Mouse (Mus musculus) kidney, adult 8-10 months (tissue): ENCODE measurements around the gene Neurod2.

ENCODE experiments used
- DNase-seq, 2 experiments: peaks; one replicate each; pipeline ENCODE4 v3.0.0; 2022

Neurod2 gene

DNA sequence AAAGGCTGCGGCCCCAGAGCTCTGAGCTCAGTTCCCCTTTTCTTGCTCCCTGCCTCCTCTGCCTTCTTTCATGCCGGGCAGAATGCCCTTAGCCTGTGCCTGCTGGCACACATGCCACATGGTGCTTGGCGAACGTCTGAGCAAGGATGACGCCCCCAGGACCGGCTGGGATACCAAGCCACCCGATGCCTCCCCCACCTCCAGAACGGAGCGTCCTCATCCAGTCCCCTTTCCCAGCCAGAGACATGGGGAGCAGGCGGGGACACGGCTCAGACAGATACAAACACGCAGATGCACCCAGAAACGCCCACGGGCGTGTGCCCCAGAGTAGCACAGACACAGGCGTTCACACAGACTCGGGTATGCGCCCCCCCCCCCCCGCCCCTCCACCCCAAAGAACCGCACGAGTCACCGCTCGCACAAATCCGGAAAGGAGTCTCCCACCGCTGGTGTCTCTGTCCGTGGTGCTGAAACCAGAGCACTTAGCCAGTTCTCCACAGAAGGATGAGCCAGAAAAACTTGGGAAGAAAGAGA lies 15.6 kb downstream of the Neurod2 start:
- peak in 1 of 2 experiments; percentile 52 for DNase-seq

DNA sequence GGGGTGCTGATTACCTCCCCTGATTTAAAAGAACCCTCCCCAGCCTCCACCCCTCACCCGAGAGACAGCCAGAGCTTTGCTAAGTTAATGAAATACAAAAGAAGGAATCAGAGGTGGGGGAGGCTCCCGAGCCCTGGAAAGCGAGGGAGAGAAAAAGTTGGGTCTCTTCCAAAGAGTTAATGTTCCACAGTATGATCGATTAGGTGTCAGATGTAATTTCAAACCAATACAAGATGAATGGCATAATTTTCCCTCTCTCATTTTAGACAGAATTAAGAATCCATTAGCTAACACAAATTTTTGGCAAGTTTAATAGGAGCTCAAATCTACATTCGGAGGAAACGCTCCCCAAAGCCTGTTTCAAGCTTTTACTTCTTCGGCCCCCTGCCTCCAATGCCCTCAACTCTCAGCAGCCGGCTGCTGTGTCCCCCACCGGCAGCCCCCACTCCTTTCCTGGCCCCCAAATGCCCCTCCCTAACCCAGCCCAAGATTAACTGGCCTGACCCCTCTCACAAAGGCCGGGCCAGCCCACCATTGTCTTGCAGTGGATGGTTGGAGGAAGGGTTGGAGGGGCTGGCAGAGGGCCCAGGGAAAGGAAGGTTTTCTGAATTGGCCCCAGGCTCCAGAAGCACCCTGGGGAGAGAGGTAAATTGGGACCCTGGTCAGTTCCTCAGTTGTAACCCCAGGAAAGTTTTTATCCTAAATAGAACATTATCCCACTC lies 30.8 kb downstream of the Neurod2 start:
- DNase-seq = peak in 1 of 2 experiments; percentile 27

DNA sequence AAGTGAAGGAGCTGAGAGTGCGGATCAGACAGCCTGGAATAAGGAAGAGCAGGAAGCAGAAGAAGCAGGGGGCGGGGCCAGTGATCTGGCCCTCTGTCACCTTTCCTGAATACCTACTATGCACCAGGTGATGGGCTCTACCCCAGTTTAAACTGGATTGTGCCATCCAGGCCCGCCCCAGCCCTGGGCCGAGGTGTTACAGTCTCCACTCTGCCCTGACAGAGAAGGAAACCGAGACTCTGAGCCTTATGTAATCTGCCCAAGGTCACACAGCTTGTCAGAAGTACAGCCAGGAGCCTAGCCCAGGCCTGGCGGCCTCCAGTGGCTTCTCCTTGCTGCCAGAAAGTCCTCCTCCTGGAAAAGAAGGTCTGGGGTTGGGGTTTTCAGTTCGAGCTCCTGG lies 31.7 kb downstream of the Neurod2 start:
- peak; percentile 65 to 77 for DNase-seq

DNA sequence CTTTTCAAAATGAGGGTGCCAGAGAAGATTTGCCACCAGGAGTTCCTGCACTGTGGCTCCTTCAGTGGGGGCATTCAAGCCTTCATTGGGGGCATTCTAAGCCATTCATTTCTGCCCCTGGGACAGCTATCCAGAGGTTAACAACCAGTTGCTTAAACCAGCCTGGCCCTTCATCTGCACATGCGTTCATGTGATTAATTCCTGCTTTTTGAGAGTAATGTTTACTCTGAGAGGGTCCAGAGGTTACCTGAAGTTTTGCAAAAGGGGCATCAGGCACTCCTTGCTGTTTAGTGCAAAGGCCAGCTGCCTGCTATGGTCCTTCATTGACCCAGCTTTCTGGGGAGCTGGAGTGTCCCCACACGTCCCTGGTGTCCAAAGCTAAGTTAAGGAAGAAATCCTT lies 32.5 kb downstream of the Neurod2 start:
- peak in 1 of 2 experiments; percentile 32 for DNase-seq

DNA sequence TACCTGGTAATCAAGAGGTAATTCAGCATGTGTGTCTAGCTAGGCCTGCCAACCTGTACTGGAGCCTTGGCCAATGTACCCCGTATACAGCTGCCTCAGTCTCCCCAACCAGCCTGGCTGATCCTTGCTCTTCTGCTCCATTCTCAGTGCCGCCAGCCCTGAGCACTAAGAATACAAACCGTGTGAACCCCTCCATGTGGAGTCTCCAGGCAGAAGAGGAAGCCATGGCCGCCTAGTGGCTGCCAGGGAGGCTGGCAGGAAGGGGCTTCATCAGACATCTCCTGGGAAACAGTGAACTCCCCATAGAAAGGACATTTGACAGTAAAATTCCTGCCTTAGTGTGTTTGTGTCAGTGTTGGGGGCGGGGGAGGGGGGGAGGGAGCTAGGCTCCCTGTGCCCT lies 33.2 kb downstream of the Neurod2 start:
- DNase-seq = peak in 1 of 2 experiments; percentile 11

DNA sequence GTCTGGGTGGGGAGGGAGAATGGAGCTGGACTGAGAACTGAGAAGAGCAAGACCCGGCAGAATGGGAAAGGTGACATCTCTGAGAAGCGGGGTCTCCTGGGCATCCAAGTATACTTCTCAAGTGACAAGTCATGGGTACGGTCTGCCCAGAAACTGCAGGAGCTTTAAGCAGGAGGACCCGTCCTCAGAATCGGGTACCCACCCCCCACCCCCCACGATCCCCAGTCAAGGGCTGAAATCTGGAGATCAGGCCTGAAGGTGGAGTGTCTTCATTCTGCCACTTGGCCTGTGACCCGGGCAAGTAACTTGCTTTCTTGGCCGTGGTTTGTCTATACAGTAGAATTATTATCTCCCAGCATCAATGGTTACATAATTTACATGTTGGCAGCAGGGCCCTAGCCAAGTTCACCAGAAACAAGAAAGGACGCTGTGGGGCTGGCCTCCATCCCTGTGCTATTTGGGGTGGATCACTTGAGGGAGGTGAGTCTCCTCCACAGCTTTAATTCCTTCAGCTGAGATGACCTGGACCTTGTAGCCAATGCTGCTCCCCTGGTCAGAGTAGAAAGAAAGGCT lies 34.3 kb downstream of the Neurod2 start:
- DNase-seq = no peak

DNA sequence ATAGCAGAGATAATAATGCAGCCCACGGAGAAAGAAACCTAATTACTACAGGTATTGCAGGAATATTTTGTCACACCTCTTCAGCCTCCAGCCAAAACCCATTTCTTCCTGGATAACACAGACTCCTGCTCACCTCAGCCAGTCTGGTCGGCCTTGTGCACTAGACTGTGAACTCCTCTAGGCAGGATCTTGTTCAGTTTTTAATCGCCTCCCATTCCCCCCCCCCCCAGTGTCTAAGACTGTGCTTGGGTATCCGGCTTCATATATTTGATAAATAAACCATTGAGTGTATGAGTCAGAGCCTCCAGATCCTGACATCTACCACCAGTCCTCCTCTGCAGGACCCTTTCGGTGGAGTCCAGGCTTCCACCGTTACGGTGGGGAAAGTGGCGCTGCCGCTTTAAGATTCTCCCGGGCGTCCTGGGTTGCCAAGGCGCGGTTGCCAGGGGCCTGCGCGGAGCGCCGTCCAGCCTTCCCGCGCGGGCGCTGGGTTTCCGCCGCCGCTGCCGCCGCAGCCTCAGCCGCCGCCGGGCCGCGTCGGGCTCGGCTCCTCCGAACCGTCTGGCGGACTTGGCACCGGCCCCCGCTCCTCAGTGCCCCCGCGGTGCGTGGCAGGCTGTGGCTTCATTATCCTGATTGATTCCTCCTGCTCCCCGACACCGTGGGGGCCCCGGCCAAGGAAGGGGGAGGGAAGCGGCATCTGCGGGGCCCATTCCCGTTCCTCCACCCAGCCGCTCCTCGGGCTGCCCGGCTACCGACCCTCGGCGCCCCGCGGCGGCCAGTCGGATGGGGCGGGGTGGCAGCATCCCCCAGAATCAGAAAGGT lies 35.0 kb downstream of the Neurod2 start:
- peak; percentile 43 to 66 for DNase-seq

DNA sequence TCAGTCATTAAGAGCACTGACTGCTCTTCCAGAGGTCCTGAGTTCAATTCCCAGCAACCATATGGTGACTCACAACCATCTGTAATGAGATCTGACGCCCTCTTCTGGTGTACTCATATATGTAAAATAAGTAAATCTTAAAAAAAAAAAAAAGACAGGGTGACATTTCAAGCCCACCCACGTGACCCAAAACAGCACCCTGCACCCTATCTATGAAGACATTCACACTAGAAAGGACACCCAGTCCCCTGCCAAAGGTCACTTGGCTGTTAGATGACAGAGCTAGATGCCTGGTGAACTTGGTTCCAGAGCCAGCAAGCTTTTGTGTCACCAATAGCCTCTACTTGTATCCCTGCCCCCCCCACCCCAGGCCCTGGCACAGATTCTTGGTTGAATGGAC lies 36.4 kb downstream of the Neurod2 start:
- peak; percentile 14 to 18 for DNase-seq

DNA sequence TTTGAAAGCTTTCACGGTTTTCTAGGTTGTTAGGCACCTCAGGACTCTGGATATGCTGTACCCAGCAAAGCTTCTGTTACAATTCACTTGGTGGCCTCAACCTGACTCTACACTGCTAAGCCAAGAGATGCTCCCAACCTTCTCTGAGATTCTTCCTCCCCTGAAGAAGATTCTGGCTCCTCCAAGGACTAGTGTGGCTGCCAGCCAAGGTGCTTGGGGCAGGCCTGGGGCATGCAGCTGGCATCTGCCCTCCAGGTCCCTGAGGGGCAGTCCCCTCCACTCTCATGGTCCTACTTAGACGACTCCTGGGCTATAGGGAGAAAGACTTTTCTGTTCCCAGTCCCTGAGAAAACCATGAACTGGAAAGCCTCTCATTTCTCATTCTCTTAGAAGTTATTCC lies 38.5 kb downstream of the Neurod2 start:
- no peak for DNase-seq

DNA sequence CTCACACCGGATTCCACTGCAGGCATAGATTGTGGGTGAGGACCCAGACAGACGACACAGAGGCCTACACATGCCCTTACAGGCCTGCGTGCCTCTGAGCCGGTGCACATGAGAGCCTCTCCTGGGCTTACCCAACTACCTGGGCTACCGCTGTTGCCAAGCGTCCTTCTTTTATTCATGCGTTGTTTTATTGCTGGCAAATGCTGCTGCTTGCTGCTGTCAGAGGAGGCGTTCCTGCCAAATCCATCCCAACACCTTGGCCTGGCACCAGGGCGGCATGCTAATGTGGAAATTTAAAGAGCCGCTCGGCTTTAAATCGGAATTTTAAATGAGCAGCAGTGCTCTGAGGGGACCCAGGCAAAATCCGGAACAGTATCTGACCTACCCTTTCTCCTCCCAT lies 39.6 kb downstream of the Neurod2 start:
- peak; percentile 51 to 73 for DNase-seq

DNA sequence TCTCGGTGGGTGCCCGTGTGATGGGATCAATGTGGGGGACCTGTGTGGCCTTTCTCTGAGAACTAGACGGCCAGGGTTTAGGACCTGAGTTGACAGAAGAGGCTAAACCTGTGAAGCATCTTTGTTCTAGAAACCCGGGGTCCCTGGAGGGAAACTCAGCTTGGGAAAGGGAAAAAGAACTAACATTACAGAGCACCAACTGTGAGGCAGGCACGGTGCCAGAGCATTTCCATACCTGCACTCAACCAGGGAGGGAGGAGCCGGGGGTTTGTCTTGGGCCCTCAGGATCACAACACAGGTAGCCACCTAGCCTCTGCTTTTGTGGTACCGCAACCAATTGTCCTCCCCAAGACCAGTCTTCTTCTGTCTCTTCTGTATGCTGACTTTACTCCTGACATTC lies 41.5 kb downstream of the Neurod2 start:
- DNase-seq = no peak

DNA sequence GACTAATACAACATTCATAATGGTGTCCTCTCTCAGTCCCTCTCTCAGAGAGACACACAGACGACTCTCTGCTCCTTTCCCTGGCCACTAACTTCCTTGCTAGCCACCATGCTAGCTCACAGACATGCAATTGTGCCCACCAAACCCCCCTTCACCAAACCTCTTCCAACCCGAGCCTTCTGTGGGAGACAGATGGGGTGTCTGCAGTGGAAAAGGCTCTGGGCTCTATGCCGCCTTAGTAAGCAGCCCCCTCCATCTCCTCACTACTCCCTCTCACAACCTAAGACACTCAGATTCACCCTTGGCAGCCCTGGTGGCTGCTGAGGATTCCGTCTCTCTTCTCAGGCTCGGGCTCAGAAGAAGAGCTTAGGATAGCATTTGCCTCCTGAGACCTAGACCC lies 41.9 kb downstream of the Neurod2 start:
- DNase-seq = no peak

DNA sequence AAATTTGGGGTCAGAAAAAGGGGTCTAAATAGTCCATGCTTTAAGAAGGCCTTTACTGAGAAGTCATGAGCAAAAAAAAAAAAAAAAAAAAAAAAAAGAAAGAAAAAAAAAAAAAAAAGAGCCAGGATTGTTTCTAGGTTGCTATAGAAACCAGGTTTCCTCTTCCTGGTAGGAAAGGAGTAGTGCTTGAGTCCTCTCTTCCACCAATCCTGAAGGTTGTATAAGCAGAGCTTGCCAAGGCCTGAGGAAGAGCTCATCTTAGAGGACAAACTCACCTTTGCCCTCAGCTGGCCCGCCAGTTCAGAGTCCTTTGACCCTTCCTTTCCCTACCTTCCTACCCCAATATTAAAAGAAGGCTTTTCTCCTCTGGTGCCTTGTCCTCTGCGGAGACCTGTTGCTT lies 44.1 kb downstream of the Neurod2 start:
- peak in 1 of 2 experiments; percentile 18 for DNase-seq

DNA sequence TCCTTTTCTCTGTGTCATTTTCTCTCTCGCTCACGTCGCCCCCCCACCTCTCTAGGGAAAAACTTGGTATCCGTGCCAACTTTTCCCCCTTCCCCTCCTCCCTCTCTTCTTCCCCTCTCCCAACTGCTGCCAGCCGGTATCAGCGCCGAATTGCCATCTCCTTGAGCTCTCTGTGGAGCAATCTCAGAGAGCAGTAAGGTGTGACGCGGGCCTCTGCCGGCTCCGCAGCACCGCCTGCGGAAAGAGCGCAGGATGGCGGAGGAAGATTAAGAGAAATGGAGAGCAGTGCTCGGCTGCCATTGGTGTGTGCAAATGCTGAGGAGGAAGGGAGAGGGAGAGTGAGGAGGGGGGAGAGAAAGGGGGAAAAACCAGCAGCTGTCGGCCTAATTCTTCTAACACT lies 45.2 kb downstream of the Neurod2 start:
- DNase-seq = no peak

DNA sequence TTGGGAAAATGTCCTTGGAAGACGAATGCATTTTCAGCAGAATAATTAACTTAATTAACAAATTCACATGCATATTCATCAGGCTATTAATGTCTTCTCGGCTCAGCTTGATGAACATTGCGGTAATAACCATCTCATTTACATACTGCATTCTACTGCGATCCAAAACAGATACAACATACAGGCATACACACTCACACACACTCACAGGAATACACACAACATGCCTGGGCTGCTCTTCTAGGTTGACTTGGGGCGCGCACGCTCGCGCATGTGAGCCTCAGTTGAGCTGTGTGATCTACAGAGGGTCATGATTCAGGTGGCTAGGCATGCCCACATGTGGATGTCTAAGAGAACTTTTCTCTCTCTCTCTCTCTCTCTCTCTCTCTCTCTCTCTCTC lies 45.7 kb downstream of the Neurod2 start:
- DNase-seq = no peak
